Mouse (Mus musculus) lung, postnatal 0 days (tissue): ENCODE results near the gene Stx1b.

ENCODE experiments used
- CTCF ChIP-seq: IDR thresholded peaks from 2 replicates; pipeline ENCODE4 v1.5.1; 2016; ENCODE audit warnings: antibody characterized with exemption, mild to moderate bottlenecking
- EP300 ChIP-seq: IDR thresholded peaks from 2 replicates; pipeline ENCODE4 v1.6.1; 2016; ENCODE audit warnings: antibody characterized with exemption, mild to moderate bottlenecking, control low read depth

DNA sequence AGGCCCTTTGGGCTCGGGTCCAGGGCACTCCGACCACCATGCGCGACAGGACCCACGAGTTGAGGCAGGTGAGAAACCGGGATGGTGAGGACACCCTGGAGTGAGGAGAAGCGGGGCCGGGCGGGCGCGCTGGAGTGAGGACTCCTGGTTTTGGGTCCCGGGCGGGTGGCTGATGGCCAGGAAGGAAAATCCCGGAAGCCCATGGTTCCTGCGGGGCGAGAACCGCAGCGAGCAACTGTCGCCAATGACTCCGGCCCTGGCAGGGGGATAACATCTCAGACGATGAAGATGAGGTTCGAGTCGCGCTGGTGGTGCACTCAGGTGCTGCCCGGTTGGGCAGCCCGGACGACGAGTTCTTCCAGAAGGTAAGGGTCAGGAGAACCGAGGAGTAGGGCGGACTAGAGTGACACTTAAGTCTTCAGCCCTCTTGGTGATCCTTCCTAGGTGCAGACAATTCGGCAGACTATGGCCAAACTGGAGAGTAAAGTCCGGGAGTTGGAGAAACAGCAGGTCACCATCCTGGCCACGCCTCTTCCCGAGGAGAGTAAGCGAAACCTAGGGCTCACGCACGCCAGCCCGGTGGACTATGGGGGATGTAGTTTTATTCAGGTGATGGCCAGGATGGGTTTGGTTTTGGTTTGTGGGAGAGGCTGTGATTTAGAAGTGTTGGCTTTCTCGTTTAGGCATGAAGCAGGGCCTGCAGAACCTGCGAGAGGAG is 17.8 kb upstream of the Stx1b start:
- no peak for TF ChIP-seq CTCF
- TF ChIP-seq EP300 = no peak
